Mouse (Mus musculus) embryonic facial prominence, embryonic 10.5 days (tissue): ENCODE results near the gene Slc25a25. TPM values are rescaled to one million over a fixed set of nuclear protein-coding genes. Genes with fewer than 3 reads are reported as not detected.

Experiments used
- DNase-seq: peaks from one replicate; pipeline ENCODE4 v3.0.0-alpha.2; 2017; ENCODE audit warnings: low spot score
- H3K27ac ChIP-seq: fragments of 300-500 bp; sonication (generic); replicated peaks from 2 replicates; pipeline ENCODE4 v1.5.1; 2016; ENCODE audit warnings: mild to moderate bottlenecking
- H3K27me3 ChIP-seq: fragments of 300-500 bp; sonication (generic); replicated peaks from 2 replicates; pipeline ENCODE4 v1.6.1; 2016; ENCODE audit warnings: low read depth, mild to moderate bottlenecking; ENCODE audit not compliant: poor library complexity, severe bottlenecking
- H3K36me3 ChIP-seq: fragments of 300-500 bp; sonication (generic); replicated peaks from 2 replicates; pipeline ENCODE4 v1.6.1; 2016; ENCODE audit warnings: mild to moderate bottlenecking, moderate library complexity
- H3K4me1 ChIP-seq: fragments of 300-500 bp; sonication (generic); 2 replicates; pipeline ENCODE4 v1.6.1; 2016
- H3K4me3 ChIP-seq: fragments of 300-500 bp; sonication (generic); 2 replicates; pipeline ENCODE4 v1.5.1; 2016; ENCODE audit warnings: mild to moderate bottlenecking, moderate library complexity
- H3K9me3 ChIP-seq: fragments of 300-500 bp; sonication (generic); 2 replicates; pipeline ENCODE4 v1.6.1; 2016; ENCODE audit warnings: mild to moderate bottlenecking
- WGBS: fragments of 180-500 bp; shearing (Covaris S2); methylation state at CpG from one replicate; pipeline ENCODE4 v1.1.7; 2016; 5-methylcytosine and 5-hydroxymethylcytosine counted together
- polyA plus RNA-seq: library from polyadenylated mRNA; unstranded; fragments of >200 nt; fragmentation: Nextera tagmentation; extraction: Ambion mirVana; gene quantifications from 2 replicates; pipeline ENCODE4 v1.2.1, GENCODE M21; 2016

The Slc25a25 gene
- polyA plus RNA-seq, 1 experiment from 2014 or later, result 31.8 TPM

DNA sequence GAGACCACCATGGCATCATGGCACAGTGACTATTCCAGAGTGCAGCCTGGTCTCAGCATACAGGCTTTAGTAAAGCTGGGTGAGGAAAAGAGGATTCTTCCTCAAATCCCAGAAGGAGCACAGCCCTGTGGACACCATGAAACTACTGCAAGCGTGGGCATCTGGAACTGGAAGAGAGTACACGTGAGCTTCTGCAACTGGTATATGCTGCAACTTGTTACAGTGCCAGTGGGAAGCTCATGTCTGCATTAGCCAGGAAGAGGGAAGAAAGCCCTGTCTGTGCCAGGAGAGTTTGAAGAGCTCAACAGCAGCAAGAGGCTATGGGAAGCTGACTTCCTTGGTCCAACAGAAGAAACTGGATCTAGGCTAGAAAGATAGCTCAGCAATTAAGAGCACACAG, 68.6 kb downstream of the Slc25a25 start:
- peaks cover 23% of the 10 kb centered on the region for H3K36me3 ChIP-seq
- H3K27me3 ChIP-seq, result peaks cover 43% of the 10 kb centered on the region
- no peaks in the 10 kb centered on the region for H3K9me3 ChIP-seq
- WGBS, result 92% methylated on average over 2 of the region's 2 CpGs
- H3K4me3 ChIP-seq, result no peak overlapping the region; the same call in 1 of the 2 replicates
- no peak overlapping the region for H3K27ac ChIP-seq
- peaks cover 25% of the 10 kb centered on the region for H3K4me1 ChIP-seq
- no peak for DNase-seq

DNA sequence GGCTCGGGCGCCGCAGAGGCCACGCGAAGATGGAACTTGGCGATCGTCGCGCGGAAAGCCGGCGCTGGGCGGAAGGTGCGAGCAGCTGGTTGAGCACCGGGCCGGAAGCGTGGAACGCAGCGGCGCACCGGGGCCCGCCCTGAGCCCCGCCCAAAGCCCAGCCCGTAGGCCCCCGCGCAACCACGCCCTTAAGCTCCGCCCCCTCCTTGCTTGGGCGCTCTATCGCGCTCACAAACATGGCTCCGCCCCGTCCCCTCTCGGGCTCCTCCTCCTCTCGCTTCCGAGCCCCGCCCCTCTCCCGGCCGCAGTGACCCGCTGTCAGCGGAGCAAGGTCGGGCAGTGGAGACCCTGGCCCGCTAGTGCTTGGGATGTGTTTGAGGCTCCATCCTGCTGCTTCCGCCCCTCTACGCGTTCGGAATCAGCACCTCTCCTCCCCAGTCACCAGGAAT, 69.4 kb downstream of the Slc25a25 start, which contains the start of gene 1110008P14Rik:
Gene 1110008P14Rik, minus strand, starts transcription at position 164 of the 449 bp plus-strand sequence.
- peaks cover 43% of the 10 kb centered on the region for H3K27me3 ChIP-seq
- H3K36me3 ChIP-seq, result peaks cover 32% of the 10 kb centered on the region
- no peaks in the 10 kb centered on the region for H3K9me3 ChIP-seq
- peaks cover 25% of the 10 kb centered on the region for H3K4me1 ChIP-seq
- peak within 1 kb of the TSS; percentile 42 for H3K27ac ChIP-seq
- WGBS, result under 1% methylated on average over 47 of the region's 47 CpGs
- H3K4me3 ChIP-seq, result peak within 1 kb of the TSS; percentile 71
- DNase-seq, result peak; percentile 95

DNA sequence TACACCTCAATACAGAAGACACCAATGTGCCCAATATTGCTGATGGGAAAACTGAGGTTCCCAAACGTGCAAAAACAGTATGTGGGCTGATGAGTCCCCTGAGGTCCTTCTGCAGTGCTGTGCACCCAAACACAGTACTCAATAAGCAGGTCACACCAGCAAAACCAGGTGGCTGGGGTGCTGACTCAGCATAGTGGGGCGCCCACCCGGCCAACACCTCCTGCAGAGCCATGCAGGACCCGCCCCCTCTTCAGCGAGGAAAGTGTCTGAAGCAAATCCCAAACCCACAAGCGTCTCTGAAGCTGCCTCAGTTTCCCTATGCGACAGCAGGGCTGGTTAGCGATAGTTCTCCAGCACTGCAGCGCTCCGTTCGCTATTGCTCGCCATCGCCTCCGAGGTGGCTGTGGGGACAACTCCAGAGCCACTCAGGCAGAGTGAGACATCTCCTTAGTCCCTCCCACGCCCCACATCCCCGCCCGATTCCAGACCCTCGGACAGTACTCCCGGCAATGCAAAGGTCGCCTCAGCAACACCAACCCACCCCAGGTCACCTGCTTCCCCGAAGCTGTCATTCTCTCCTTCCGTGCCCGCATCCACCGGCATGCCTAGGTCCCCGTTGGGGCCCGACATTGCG, 70.0 kb downstream of the Slc25a25 start:
- Histone ChIP-seq H3K9me3 (no peaks in the 10 kb centered on the region), H3K4me3 (peak overlapping the region; percentile 71), H3K4me1 (peaks cover 20% of the 10 kb centered on the region), H3K27ac (peak overlapping the region; percentile 42), H3K36me3 (peaks cover 37% of the 10 kb centered on the region), H3K27me3 (peaks cover 43% of the 10 kb centered on the region)
- WGBS, result 1% methylated on average over 27 of the region's 27 CpGs
- no peak for DNase-seq

DNA sequence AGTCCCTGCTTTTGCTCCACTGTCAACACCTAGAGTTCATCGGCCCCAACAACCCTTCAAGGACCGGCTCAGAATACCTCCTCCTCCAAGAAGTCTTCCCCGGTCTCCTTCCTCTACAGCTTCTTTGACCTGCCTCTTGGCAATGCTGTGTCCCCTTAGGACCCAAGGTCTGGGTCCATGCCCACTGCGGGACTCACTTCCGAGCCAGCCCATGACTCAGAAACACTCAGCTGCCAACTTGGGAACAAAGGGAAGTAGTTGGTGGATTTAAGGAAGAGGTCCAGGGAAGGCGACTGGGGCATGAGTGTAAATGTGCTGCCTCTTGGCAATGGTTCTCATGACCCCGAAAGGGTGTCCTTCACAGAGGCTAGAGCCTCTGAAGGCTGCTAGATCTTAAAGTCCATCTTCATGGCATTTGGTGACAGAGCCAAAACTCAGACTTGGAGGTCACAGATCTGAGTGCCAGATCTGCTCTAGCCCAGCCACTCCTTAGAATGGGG, 71.2 kb downstream of the Slc25a25 start:
- DNase-seq, result no peak
- Histone ChIP-seq H3K9me3 (no peaks in the 10 kb centered on the region), H3K27ac (no peak overlapping the region), H3K4me3 (no peak overlapping the region), H3K27me3 (peaks cover 37% of the 10 kb centered on the region), H3K4me1 (peaks cover 16% of the 10 kb centered on the region), H3K36me3 (peaks cover 49% of the 10 kb centered on the region)
- WGBS, result 94% methylated on average over 7 of the region's 7 CpGs

DNA sequence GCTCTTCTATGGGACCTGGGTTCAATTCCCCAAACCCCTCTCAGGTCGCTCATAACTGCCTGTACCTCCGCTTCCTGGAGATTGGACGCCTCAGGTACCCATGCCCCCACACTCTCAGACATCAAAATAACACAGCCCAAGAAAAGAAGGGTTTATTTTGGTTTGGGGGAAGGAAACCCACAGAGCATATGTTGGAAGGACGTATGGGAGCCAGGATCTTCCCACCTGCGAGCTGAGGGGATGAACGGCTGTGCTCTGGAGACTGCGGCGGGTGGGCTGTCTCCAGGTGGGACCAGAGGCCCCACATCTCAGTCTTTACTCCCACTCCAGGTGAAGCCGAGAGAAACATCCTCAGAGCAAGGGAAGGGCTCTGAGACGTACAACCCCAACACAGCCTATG, 74.3 kb downstream of the Slc25a25 start:
- Histone ChIP-seq H3K4me3 (no peak overlapping the region), H3K36me3 (peaks cover 80% of the 10 kb centered on the region), H3K27ac (no peak overlapping the region), H3K4me1 (peaks cover 13% of the 10 kb centered on the region), H3K27me3 (peaks cover 9% of the 10 kb centered on the region), H3K9me3 (no peaks in the 10 kb centered on the region)
- WGBS, result 92% methylated on average over 10 of the region's 10 CpGs
- no peak for DNase-seq

DNA sequence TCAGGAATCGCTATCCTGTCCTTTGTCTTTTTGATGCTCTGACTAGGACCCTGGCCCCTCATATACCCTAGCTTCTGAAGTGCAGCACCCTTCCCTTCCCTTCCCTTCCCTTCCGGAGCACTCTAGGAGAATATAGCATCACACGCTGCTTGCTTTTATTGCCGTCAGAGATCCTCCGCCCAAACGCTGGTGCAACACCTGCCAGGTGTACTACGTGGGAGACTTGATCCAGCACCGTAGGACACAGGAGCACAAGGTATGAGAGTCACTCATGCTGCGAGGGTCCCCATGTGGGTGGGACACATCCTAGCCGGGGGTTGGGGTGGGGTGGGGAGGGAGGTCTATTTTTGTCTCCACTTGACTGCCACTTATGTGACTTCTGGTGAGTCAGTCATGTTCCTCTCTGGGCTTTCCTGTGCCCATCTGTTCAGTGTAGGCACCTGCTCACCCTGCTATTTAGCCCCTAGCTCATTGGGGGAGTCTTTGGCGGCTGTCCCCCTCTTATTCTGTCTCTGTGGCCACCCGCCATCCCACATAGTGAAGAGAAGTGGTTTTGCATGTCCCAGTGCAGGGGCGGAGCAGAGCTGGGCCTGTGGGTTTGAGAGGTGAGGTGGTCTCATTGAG, 75.8 kb downstream of the Slc25a25 start:
- H3K36me3 ChIP-seq, result peaks cover 95% of the 10 kb centered on the region
- DNase-seq, result no peak

DNA sequence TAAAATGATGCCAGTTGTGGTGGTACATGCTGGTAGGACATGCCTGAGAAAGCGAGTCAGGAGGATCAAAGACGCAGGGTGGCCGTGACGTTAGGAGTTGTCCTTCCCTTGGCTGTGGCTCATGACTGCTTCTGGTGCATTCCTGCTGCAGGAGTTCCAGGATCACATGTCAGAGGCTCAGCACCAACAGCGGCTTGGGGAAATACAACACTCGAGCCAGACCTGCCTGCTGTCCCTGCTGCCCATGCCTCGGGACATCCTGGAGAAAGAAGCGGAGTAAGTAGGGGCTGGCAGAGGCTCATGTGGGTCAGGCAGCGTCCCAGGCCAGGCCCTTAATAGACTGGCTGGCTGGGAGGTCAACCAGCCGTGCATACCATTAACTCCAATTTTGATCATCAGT, 77.1 kb downstream of the Slc25a25 start:
- Histone ChIP-seq H3K4me3 (no peak overlapping the region), H3K27me3 (no peaks in the 10 kb centered on the region), H3K27ac (no peak overlapping the region), H3K9me3 (no peaks in the 10 kb centered on the region), H3K4me1 (peaks cover 3% of the 10 kb centered on the region; the same call in 1 of the 2 replicates), H3K36me3 (peaks cover 100% of the 10 kb centered on the region)
- WGBS, result 84% methylated on average over 10 of the region's 10 CpGs
- no peak for DNase-seq

More for the DNA sequence above, 75.8 kb downstream of the Slc25a25 start:
- H3K9me3 ChIP-seq, result no peaks in the 10 kb centered on the region
- no peak overlapping the region for H3K4me3 ChIP-seq
- 92% methylated on average over 13 of the region's 13 CpGs for WGBS
- H3K4me1 ChIP-seq, result peaks cover 3% of the 10 kb centered on the region; the same call in 1 of the 2 replicates
- H3K27ac ChIP-seq, result no peak overlapping the region
- H3K27me3 ChIP-seq, result peaks cover 4% of the 10 kb centered on the region; the same call in 1 of the 2 replicates

DNA sequence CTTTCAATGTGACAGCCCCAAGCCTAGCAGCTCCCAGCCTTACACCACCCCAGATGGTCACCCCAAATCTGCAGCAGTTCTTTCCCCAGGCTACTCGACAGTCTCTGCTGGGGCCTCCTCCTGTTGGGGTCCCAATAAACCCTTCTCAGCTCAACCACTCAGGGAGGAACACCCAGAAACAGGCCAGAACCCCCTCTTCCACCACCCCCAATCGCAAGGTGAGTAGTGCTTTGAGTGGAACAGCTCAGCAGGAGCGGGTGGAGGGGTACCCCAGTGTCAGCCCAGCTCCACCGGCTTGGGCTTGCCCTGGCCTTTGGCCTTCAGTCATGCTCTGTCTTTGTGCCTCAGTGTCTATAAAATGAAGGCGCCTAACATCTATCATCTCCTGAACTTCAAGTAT, 83.9 kb downstream of the Slc25a25 start:
- Histone ChIP-seq H3K4me1 (peaks cover 20% of the 10 kb centered on the region), H3K36me3 (peaks cover 84% of the 10 kb centered on the region), H3K4me3 (no peak overlapping the region), H3K27ac (no peak overlapping the region), H3K27me3 (no peaks in the 10 kb centered on the region), H3K9me3 (no peaks in the 10 kb centered on the region)
- 94% methylated on average over 5 of the region's 5 CpGs for WGBS
- no peak for DNase-seq

Other genes with a start within 250 kb of the Slc25a25 start
- 22.4 and 22.5 TPM in 2 replicates for gene Pomt1, start 214.9 kb downstream of the Slc25a25 start, polyA plus RNA-seq
- gene Uck1, start 191.3 kb downstream of the Slc25a25 start, polyA plus RNA-seq, result 74.7 and 84.0 TPM in 2 replicates
- gene Golga2, start 164.1 kb downstream of the Slc25a25 start, polyA plus RNA-seq, result 20.2 and 22.5 TPM in 2 replicates
- 522 and 535 TPM in 2 replicates for gene Swi5, start 163.4 kb downstream of the Slc25a25 start, polyA plus RNA-seq
- 65.8 and 66.4 TPM in 2 replicates for gene Ciz1, start 99.1 kb downstream of the Slc25a25 start, polyA plus RNA-seq
- gene Dnm1, start 98.1 kb downstream of the Slc25a25 start, polyA plus RNA-seq, result 20.7 and 23.5 TPM in 2 replicates
- gene 1110008P14Rik, start 69.5 kb downstream of the Slc25a25 start, polyA plus RNA-seq, result 35.0 and 39.3 TPM in 2 replicates
- gene Lcn2, start 63.2 kb downstream of the Slc25a25 start, polyA plus RNA-seq, result not detected in 2 replicates
- 32.2 and 32.5 TPM in 2 replicates for gene Ptges2, start 55.5 kb downstream of the Slc25a25 start, polyA plus RNA-seq
- 6.4 and 6.8 TPM in 2 replicates for gene Naif1, start 988 bp downstream of the Slc25a25 start, polyA plus RNA-seq
- gene Fam102a, start 83.9 kb upstream of the Slc25a25 start, polyA plus RNA-seq, result 11.8 and 12.3 TPM in 2 replicates
- gene Dpm2, start 119.4 kb upstream of the Slc25a25 start, polyA plus RNA-seq, result 109 and 111 TPM in 2 replicates
- gene Pip5kl1, start 123.4 kb upstream of the Slc25a25 start, polyA plus RNA-seq, result 2.0 and 2.1 TPM in 2 replicates
- 0.11 TPM in 2 replicates for gene 9430097D07Rik, start 124.2 kb upstream of the Slc25a25 start, polyA plus RNA-seq
- 25.1 and 26.4 TPM in 2 replicates for gene St6galnac4, start 135.7 kb upstream of the Slc25a25 start, polyA plus RNA-seq
- gene St6galnac6, start 148.3 kb upstream of the Slc25a25 start, polyA plus RNA-seq, result 17.1 and 17.3 TPM in 2 replicates
- 20.5 and 24.7 TPM in 2 replicates for gene Ak1, start 170.3 kb upstream of the Slc25a25 start, polyA plus RNA-seq
- 23.7 and 25.5 TPM in 2 replicates for gene Eng, start 195.2 kb upstream of the Slc25a25 start, polyA plus RNA-seq